Mouse (Mus musculus) E14TG2a.4 (cell line): ENCODE measurements at regions not wholly inside any gene's neighbourhood (a gene's known extent, or its start where the extent isn't known, plus 50 kb on each side); places are given as distances from the start of the nearest gene placed in this dataset.

ENCODE experiments used
- CTCF ChIP-seq: conservative IDR thresholded peaks from 2 replicates; pipeline ENCODE4 v1.5.1; 2014; ENCODE audit warnings: low read length
- POU5F1 ChIP-seq: IDR thresholded peaks from 2 replicates; pipeline ENCODE4 v1.6.1; 2014; ENCODE audit warnings: low read length, borderline replicate concordance

DNA sequence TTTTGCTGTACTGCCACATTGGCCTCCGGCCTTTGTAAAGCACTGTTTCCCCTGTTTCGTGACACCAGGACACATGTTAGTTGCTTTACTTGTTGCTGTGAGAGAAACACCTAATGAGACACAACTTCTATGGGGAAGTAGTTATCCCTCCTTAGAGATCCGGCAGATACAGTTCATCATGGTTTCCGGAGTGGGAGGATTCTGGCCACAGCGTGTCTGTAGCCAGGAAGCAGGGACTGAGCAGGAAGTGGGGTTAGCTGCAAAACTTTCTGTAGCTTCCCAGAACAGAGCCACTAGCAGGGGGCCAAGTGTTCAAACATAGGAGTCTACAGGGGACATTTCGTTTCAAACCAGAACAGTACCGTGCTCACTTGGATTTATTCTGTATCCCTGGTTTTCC lies 88.2 kb downstream of the Emp1 start:
- TF ChIP-seq CTCF (no peak), POU5F1 (no peak)
